Mouse (Mus musculus) megakaryocyte, embryonic 14.5 days (primary cell): Measurements from ENCODE around the gene Akr1b10.

Source experiments
- FLI1 ChIP-seq: IDR thresholded peaks from 2 replicates; pipeline ENCODE4 v1.6.1; 2012; ENCODE audit warnings: low read length, inconsistent platforms, mixed read lengths
- GATA1 ChIP-seq: IDR thresholded peaks from 3 replicates; pipeline ENCODE4 v1.6.1; 2012; ENCODE audit warnings: mixed read lengths, low read length, inconsistent platforms, borderline replicate concordance

DNA sequence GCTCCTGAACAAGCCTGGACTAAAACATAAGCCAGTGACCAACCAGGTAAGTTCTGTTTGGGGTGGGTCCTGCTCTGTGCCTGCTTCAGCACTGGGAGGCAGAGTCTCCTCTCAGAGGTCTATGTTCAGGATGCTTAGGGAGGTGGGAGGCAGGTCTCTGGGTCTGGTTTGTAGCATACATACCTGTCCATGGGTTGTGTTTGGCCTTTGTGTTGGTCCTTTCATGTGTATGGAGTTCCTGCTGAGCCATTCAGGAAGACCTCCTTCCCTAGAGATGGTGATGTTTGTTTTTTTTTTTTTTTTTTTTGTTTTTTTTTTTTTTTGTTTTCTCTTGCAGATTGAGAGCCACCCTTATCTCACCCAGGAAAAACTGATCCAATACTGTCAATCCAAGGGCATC lies 35.1 kb downstream of the Akr1b10 start:
- TF ChIP-seq GATA1 (no peak), FLI1 (no peak)
